Mouse (Mus musculus) layer of hippocampus, adult 9-11 months (tissue): Measurements from ENCODE around the gene Ulk4.

Experiments used
- DNase-seq: peaks from one replicate; pipeline ENCODE4 v3.0.0; 2022

Ulk4 gene

DNA sequence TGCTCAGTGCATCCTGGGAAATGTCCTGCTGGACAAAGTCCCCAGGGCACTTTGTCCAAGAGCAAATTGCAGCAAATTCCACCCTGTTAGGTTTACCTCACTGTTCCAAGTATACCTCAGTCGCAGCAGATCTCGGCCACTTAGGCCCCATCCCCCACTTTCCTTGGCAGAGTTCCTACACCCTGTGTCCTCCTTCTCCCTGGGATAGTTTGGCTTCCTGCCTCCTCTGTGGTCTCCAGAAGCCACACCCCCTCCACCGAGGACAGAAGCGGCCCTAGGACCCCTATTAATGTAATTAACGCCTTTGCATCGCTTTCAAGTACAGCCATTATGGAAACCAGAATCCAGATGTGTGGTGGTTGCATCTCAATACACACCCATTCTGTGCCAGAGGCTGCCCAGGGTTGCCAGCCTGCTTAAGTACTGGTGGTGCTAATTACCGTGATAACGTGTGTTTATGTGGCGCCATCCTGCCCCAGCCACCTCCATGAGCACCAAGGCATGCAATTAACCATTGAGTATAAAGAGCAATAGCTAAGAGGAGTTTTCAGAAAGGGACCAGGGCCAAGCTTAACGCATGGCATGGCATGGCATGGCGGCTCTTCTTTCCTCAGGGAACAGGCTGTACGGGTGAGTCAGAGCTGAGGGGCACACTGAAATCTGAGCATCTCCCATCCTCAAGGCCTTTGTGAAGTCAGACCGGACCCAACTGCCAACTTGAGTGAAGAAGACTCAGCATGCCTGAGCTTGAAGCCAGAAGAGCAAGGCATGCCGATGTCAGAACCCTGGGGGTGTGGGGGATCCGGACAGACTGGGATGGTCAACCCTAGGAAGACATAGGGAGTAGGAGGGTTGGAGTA is 275.1 kb downstream of the Ulk4 start:
- no peak for DNase-seq

DNA sequence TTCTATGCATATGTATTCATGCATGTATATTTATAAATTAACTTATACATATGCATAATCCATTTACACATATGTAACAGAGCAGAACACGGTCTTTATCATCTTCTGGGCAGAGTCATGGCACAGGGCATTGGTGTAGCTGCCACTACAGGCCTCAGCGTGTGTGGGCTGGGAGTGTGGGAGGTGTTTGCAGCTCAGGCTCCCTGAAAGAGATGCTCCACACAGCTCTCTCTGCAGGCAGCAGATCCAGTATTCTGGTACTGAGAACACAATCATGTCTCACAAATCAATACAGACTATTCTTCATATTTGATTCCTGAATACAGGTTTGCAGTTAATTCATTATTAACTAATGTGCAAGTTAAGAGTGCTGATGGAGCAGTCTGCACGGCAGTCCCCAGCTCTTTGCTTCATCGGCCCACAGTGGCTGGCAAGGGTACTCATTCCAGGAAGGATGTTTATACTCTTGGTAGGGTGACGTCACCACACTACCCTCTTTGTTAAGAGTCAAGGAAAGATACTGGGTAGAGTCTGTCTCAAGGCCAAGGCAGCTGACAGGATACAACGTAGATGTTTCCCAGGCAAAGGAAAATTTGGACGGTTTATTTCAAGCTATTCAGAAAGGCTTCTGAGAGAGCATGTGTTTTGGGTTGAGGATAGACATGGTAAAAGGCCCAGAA is 276.2 kb downstream of the Ulk4 start:
- DNase-seq, result peak; percentile 75

DNA sequence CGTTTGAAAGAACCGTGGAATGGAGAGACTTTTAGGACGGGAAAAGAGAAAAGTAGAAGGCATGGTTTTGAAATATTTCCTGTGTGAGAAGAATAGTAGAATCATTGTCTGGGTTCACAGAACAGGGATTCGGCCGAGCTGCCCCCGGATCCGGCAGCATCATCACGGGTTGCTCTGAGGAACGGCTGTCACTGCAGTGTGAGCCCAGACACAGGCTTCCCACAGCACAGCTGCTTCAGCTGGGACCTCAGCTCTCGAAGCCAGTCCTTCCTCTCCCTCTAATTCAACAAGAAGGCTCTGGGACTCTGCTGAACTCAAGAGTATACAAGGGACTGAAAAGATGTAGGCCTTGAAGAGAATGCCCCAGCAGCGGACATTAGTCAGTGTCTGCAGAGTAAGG is 278.3 kb downstream of the Ulk4 start:
- peak; percentile 64 for DNase-seq

DNA sequence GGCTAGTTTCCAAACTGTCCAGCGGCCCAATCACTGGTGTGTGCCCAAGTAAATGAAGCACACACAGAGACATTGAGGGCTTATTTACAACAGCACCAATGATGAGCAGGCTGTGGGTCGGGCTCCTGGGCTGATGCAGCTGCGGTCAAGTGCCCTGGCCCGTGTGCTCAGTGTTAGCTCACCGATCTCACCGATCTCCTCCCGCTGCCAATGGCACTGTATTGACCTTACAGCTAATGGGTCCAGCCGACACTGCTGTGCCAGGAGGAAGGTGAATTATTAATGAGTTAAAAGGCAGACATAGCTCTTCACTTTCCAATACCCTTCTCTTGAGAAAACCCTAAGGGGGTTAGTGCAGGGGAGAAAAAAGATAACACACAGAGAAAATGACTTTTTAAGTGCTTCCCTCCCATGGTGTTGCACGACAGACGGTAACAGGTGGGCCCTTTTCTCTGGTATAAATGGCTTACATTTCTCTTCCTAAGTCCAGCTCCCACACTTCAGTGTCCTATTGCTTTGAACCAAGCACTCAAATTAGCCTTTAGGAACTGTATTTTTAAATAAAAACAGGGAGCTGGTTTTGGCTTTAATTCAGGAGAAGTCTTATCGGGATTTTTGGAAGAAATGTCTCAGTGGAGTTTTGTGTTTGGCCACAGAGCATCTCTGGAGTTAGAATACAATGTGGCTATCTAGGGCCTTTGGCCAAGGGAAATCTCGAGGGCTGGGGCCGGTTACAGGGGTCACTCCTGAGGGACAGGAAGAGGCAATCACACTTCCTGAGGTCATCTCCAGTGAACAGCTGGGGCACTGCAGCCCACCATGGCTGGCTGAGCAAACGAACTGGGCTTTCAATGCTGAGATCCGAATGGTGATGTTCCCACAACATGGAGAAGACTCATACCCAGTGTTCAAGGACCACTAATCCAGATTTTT is 282.5 kb downstream of the Ulk4 start:
- no peak for DNase-seq

DNA sequence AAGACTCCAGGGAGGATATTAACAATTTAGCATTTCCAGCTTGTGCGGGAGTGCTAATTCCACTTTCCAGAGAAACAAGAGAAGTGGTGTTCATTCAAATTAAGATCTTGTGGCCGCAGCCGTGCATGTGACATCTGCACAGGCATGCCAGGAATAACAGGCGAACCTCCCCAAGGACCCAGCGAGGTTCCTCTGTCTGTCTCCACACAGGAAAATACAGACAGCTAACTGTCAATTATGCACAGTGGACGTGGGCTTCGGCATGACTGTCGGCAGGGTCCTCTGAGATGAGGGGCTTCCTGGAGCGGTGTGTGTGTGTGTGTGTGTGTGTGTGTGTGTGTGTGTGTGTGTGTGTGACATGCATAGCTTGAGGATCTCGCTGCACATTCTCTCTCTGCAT is 284.0 kb downstream of the Ulk4 start:
- no peak for DNase-seq

DNA sequence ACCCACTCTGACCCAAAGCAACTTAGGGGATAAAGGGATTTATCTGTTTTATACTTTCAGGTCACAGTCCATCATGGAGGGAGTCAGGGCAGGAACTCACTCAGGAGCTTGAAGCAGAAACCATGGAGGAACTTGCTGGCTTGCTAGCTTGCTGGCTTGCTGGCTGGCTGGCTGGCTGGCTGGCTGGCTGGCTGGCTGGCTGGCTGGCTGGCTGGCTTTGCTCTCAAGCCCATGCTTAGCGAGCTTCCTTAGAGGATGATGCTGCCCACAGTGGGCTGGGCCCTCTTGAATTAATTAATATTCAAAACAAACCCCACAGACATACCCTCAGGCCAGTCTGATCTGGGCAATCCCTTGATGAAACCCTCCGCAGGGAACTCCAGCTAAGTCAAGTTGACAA is 285.2 kb downstream of the Ulk4 start:
- DNase-seq, result no peak

DNA sequence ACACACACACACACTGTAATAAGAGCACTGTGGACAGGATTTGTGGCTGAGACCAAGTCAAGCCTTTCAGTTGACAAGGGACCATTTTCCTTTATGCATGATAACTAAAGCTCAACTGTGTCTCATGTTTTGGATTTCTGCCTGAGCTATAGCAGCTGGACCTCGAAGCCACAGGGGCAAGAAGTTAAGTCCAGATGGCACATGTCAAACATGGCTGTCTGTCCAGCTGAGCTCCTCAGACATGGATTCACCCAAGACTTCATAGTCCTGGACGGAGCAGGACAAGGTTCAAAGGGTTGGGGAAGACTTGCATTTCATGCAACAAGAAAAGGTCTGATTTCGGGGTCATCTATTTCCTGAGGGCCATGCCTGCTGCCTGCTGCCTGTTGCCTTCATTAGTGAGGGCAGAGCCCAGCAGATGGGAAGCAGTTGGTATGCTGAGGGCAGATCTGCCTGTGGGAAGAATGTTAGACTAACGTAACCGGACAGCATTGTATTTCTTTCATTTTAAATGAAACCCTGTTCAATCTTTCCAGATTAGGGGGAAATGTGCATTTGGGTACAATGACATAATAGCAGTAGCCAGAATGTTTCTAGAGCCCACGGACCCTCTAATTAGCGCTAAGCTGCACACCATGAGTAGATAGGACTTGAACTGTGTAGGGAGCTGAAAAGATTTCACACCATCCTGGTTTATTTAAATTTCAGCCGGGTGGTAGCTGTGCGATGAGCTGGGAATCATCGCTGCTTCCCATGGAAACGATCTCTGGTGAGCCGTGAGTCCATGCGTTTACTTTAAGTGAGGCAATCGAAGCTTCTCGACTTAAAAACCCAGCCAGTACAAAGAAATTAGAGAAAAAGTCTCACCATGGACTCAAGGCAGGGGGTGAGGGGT is 286.9 kb downstream of the Ulk4 start:
- no peak for DNase-seq

DNA sequence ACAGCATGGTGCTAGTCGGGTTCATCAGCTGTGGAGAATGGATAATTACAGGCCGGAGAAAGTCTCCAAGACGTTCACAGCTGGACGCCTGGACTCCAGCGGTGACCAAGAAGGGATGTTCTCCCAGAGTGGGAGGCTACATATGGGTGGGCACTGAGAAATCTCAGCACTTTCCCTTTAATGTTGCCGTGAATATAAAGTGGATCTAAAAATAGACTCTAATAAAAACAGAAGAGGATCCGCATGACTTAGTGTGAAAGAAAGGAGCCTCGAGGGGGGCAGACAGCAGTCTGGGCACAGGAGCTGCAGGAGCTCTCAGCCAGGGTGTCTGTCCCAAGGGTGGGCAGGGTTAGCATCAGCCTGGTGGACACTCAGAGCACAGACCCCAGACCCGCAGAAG is 288.9 kb downstream of the Ulk4 start:
- no peak for DNase-seq

DNA sequence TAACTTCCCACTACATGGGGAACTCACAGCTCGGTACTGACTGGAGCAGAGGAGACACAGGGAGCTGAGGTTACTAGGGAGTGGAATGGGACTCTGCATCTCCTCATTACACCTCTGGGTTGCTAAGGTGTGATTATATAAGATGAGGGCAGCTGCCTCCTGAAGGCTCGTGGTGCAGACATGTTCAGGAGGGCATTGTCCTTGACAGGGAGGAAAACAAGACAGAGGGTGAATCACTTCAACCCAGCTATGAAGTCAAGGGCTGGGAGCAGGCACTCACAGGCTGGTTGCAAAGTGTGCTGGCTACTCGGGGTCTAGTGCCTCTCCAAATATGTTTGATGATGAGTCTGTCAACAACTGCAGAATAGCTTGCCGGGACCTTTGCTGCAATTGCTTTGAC is 290.0 kb downstream of the Ulk4 start:
- DNase-seq, result no peak

DNA sequence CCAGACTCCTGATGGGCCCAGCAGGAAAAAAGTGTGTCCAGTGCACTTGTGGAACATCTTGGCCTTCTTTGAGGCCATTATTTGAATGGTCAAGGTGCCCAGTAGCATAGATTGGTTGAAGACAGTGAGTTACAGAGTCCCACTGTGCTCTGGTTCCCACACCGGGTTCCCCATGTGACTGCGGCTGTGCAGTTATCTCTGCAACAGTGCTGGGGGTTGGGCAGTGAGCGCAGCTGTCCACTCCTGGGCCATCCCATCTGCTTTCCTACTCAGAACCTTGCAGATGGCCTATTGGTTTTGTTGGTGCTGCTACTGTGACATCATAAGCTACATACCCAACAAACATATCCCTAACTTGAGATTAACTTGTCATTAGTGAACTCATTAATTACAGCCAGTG is 290.7 kb downstream of the Ulk4 start:
- DNase-seq, result no peak

DNA sequence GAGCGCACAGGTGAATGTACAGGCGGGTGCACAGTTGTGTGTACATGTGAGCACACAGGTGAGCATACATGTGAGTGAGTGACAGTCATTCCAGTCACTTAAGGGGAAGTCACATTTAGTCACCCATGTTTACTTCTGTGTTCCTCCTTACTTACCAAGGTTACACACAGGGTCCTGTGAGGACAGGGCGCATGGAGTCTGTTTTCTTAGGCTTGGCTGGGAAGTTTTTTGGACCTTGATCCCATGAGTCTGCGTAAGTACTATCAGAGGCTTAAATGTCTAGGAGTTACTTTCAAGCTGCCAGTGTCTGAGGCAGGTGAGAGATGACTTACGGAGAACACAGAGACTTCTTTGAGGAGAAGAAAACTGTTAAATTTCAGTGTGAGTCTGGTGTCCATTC is 291.5 kb downstream of the Ulk4 start:
- DNase-seq, result no peak

DNA sequence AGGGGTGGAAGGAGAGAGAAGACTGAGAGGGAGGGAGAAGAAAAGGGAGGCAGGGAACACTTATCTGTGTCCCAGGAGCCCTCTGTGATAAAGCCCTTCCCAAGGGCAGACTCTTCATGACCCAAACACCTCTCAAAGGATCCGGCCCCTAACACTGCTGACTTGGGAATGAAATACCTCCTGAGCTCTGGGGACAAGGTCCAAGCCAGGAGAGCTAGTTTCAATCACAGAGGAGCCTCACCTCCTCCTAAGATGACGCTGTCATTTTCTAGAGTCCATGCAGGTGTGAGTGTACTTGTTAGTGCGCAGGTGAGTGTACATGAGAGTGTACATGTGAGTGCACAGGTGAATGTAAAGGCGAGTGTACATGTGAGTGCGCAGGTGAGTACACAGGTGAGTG is 292.0 kb downstream of the Ulk4 start:
- DNase-seq, result no peak

DNA sequence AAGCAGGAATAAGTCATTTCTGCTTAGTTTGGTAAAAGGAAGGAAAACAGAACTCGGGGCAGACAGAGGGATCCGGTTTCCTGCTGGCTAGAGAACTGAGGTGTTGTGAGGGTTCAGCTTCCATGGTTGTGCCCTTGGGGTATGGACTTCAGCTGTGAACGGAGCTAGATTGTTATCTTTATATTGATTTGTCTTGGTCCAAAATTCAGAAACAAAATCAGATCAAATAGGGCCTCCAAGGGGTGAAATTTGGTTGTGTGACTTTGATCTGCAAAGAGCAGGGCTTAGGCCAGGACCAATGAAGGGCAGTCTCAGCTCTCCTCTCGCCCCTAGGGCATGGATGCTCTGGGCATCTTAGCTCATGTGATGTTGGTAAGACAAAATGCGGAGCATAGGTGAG is 292.5 kb downstream of the Ulk4 start:
- no peak for DNase-seq

DNA sequence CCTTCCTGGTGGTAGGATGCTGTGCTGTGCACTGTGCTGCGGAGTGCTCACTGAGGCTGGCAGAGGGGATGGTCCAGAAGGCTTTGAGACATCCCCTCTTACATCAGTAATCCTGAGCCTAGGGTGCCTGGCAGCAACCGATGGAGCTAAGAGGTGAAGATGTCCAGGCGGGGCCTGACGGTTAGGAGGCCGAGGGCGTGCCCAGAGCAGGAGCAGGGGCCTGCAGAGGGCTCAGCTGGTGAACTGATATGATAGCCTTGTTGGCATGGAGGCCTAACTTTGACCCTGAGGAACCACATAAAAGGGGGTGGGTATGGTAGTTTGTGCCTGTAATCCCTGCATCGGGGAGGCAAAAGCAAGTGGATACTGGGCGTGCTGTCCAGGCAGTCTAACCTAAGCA is 293.1 kb downstream of the Ulk4 start:
- DNase-seq, result no peak

DNA sequence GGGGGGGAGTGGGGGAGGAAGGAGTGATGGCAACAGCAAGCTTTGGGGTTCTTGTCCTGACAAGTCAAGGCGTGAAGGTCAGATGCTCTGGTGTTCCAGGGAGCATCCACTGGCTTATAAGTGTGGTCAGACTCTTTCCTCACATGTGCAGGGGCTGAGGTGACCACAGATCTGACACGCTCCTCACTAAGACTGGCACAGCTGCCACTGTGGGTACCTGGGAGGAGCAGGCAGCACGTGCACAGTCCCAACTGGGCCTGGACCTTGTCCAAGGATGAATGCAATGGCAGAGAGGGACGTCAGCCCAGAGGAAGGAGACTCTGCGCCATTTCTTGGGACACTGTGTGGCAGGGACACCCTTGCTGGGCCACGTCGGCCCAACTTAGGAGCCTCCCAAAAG is 295.2 kb downstream of the Ulk4 start:
- no peak for DNase-seq

DNA sequence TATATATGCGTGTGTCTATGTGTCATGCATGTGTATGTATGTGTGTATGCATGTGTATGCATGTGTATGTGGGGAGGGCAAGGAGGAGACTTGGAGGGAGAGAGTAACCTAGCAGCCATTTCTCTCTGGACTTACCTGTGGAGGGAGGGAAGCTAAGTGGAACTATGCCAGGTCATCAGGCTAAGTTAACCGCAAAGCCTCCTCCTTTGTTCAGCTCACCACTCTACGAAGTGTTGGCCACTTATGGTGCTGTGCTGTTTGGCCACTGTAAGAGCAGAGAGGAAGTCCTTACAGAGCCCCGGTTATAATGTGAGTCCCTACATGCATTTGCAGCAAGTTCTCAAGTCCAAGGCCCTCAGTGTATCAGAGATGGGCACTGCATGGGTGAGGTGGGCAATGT is 300.1 kb downstream of the Ulk4 start:
- DNase-seq, result no peak

DNA sequence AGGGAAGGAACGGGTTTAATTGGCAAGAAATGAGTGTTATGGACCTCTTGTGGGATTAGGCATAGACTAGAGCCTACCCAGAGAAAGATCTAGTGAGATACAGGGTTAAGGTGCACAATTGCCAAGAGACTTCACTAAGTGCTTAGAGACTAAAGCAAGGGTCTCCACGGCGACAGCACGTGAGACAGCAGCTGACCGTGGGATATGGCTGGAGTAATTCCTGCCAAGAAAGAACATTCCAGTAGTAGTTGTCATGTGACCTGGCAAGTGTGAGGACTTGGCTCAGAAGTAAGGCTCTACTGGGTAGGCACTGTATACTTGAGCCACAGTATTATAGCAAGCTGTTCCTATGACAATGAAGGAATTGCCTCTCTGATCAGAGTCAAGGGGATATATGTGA is 300.8 kb downstream of the Ulk4 start:
- no peak for DNase-seq

DNA sequence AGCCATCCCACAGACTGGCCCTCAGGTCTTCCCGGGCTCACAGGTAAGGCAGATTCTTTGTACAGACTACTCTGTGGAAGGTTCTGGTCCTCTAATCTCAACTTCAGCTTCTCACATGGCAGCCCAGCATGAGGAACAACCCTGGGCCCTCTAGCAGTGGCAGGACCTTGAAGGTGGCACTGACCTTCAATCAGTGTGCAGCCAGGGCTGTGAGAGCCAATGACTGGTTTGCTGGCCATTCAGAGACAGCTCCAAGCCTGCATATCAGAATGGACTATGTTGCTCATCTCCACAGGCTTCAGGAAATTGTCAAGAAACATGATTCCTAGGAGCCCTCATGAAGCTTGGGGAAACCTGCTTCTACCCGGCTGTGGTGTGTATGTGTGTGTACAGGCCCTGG is 302.8 kb downstream of the Ulk4 start:
- DNase-seq, result no peak

DNA sequence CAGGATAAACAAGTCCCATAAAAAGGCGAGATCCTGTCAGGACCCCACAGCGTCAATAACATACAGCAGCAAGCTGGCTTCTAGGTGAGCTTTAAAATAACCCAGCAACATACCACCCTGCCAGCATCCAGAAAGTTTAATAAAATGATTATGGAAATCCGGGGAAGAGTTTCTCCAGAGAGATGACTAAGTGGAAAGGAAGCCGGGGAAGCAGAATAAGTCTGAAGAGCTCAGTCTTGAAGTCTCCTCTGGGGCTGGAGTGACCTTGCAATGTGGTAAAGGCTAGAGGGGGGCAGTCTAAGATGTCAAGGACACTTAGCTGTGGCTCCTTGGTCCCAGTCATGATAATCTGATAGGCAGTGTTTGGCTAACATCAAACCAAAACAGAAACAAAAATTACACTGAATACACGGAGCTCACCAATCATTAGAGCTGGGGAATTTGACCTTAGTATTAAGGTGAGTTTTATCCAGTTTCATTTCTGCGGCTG is 303.9 kb downstream of the Ulk4 start:
- DNase-seq, result no peak

DNA sequence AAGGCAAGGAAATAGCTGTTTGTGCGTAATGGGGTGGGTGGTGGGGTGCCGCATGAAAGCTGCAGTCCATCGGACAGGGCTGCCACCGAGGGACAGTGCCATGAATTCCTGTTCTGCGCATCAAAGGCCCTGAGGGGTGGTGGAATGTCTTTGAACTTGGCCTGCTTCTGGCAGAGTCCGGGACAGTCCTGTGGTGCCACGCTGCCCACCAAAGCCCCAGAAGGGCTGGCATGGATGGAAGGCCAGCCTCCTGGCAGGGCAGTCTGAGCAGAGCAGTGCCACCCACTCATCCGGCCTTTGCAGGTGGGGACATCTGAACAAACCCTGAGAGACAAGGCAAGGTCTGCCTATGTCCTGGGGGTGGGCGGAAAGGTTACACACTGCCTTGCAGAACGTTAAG is 312.0 kb downstream of the Ulk4 start:
- no peak for DNase-seq

DNA sequence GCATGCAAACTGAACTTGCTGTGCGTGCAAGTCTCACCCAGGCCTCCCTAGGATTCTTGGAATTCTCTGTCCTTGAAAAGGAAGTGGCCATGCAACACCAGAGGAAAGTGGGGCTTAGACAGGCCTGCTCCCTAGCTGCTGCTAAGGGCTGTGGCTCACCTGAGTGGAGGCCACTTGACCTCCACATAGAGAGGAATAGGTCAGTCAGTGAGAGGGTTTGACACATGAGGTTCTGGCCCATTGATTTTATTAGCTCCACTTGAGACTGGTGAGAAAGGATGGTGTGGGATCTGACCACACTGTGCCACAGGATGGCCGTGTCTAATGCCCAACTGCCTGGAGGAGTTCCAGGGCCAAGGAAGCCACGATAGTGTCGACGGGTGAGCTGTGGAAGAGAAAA is 312.8 kb downstream of the Ulk4 start:
- DNase-seq, result no peak

DNA sequence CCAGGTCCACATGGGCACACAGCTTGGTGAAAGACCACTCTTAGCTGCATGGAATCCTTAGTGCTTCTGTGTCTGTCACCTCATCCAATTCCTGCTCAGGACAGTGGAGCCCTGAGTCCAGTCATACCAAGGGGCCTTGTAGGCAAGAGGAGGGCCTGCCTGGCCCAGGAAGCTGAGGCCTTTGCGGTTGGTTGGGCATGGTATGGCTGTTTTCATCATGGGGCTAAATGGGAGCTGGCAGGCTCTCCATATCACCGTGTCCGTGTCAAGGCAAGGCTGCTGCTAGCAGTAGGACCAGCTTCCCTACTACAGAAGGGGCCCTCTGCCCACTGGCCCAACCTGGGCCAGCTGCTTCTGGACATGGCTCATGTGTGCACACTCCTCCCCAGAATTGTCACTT is 313.3 kb downstream of the Ulk4 start:
- DNase-seq, result no peak
